Mouse (Mus musculus) forebrain, embryonic 11.5 days (tissue): ENCODE measurements at regions not wholly inside any gene's neighbourhood (a gene's known extent, or its start where the extent isn't known, plus 50 kb on each side); places are given as distances from the start of the nearest gene placed in this dataset.

ENCODE experiments used
- ATAC-seq: fragments of 200-750 bp; cut with Nextera tagmentation; replicated peaks from 2 replicates; pipeline ENCODE4 v1.8.0; 2017; ENCODE audit warnings: moderate TSS enrichment; ENCODE audit not compliant: low FRiP score
- DNase-seq: peaks from one replicate; pipeline ENCODE4 v3.0.0-alpha.2; 2017; ENCODE audit warnings: low spot score
- H3K27ac ChIP-seq: fragments of 300-500 bp; sonication (generic); 2 replicates; pipeline ENCODE4 v1.5.1; 2014; ENCODE audit warnings: low read depth, low read length
- H3K27me3 ChIP-seq: fragments of 300-500 bp; sonication (generic); 2 replicates; pipeline ENCODE4 v1.6.1; 2014; ENCODE audit warnings: mild to moderate bottlenecking, low read length, mixed read lengths; ENCODE audit not compliant: control insufficient read depth, insufficient read depth
- H3K36me3 ChIP-seq: fragments of 300-500 bp; sonication (generic); 2 replicates; pipeline ENCODE4 v1.6.1; 2014; ENCODE audit warnings: mild to moderate bottlenecking, low read length, moderate library complexity, mixed read lengths; ENCODE audit not compliant: control insufficient read depth, insufficient read depth
- H3K4me1 ChIP-seq: fragments of 300-500 bp; sonication (generic); replicated peaks from 2 replicates; pipeline ENCODE4 v1.6.1; 2014; ENCODE audit warnings: low read length, mixed read lengths; ENCODE audit not compliant: control insufficient read depth, insufficient read depth
- H3K4me2 ChIP-seq: fragments of 300-500 bp; sonication (generic); 2 replicates; pipeline ENCODE4 v1.6.1; 2014; ENCODE audit warnings: low read depth, mild to moderate bottlenecking, low read length, moderate library complexity, mixed read lengths; ENCODE audit not compliant: severe bottlenecking
- H3K4me3 ChIP-seq: fragments of 300-500 bp; sonication (generic); 2 replicates; pipeline ENCODE4 v1.5.1; 2014; ENCODE audit warnings: low read depth, low read length
- H3K9ac ChIP-seq: fragments of 300-500 bp; sonication (generic); 2 replicates; pipeline ENCODE4 v1.6.1; 2014; ENCODE audit warnings: low read length
- H3K9me3 ChIP-seq: fragments of 300-500 bp; sonication (generic); 2 replicates; pipeline ENCODE4 v1.6.1; 2016; ENCODE audit warnings: low read length, mixed read lengths; ENCODE audit not compliant: control insufficient read depth
- WGBS: fragments of 180-500 bp; shearing (Covaris S2); extraction: QIAGEN DNeasy Blood & Tissue Kit; methylation state at CpG from one replicate; pipeline ENCODE4 v1.1.7; 2014; 5-methylcytosine and 5-hydroxymethylcytosine counted together

- no peaks in the 10 kb centered on the region for H3K9me3 ChIP-seq
- H3K4me3 ChIP-seq, result no peak overlapping the region
- no peaks in the 10 kb centered on the region for H3K36me3 ChIP-seq
- H3K4me2 ChIP-seq, result no peak overlapping the region
- H3K4me1 ChIP-seq, result no peaks in the 10 kb centered on the region
- no peak overlapping the region for H3K9ac ChIP-seq
- WGBS, result 93% methylated on average over 10 of the region's 10 CpGs
- ATAC-seq (no peak), DNase-seq (no peak)
- H3K27ac ChIP-seq, result no peak overlapping the region
- no peaks in the 10 kb centered on the region for H3K27me3 ChIP-seq
These were observed 143.7 kb downstream of the Nsun3 start for GRCm38 (mm10) chr16:62642859-62643403.

- H3K4me3 ChIP-seq, result no peak overlapping the region
These were observed 162.7 kb downstream of the Nsun3 start for GRCm38 (mm10) chr16:62623938-62624337.

DNA sequence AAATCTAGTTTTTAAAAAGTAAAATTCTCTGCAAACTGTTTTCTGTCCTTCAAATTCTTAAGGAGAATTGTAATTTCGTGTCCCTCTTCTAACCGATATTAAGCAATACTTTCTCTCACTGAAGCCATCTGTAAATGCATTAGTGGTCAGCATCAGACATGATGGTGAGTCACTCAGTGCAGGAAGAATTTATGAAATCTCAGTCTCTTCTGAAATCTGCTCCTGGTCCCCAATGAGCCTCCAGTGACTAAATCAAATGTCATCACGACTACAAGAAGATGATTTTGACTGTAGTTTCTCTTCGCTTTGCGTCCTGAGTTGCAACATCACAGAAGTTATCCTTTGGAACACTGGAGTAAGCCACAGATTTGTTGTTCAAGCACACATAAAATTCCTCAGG, 175.7 kb downstream of the Nsun3 start:
- Histone ChIP-seq H3K36me3 (no peaks in the 10 kb centered on the region), H3K27me3 (no peaks in the 10 kb centered on the region), H3K4me3 (no peak overlapping the region), H3K4me2 (no peak overlapping the region), H3K27ac (no peak overlapping the region), H3K9me3 (no peaks in the 10 kb centered on the region), H3K9ac (no peak overlapping the region), H3K4me1 (no peaks in the 10 kb centered on the region)
- WGBS, result 91% methylated on average over 5 of the region's 5 CpGs
- DNase-seq (no peak), ATAC-seq (no peak)

More at GRCm38 (mm10) chr16:62623938-62624337, 162.7 kb downstream of the Nsun3 start:
- H3K4me2 ChIP-seq, result no peak overlapping the region
- 56% methylated on average over 6 of the region's 6 CpGs for WGBS
- H3K27ac ChIP-seq, result no peak overlapping the region
- H3K9me3 ChIP-seq, result no peaks in the 10 kb centered on the region
- H3K4me1 ChIP-seq, result no peaks in the 10 kb centered on the region
- H3K9ac ChIP-seq, result no peak overlapping the region
- DNase-seq, result no peak
- H3K36me3 ChIP-seq, result no peaks in the 10 kb centered on the region
- H3K27me3 ChIP-seq, result no peaks in the 10 kb centered on the region
- ATAC-seq, result no peak

- no peak overlapping the region for H3K27ac ChIP-seq
- H3K9me3 ChIP-seq, result no peaks in the 10 kb centered on the region
- no peaks in the 10 kb centered on the region for H3K27me3 ChIP-seq
- no peaks in the 10 kb centered on the region for H3K4me1 ChIP-seq
- H3K4me2 ChIP-seq, result no peak overlapping the region
- WGBS, result 90% methylated on average over 3 of the region's 3 CpGs
- H3K36me3 ChIP-seq, result no peaks in the 10 kb centered on the region
- no peak overlapping the region for H3K4me3 ChIP-seq
- no peak overlapping the region for H3K9ac ChIP-seq
- ATAC-seq, result no peak
- no peak for DNase-seq
These were observed 178.0 kb downstream of the Nsun3 start for GRCm38 (mm10) chr16:62608617-62609016.

DNA sequence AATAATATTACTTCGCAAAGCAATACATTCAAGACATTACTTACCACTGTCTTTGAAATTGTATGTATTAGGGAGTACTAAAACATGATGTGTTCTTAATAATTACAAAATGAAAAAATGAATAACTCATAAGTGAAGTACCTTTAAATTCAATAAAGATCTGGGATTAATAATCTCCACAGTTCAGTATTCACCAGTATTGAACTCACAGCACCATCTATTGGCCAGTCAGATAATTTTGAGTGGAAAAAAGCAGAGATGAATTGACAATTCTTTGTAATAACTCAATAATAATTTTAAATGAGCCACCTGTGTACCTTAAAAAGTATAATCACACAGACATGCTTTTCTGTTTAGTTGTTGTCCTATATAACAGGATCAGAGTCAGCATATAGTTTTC, 180.7 kb downstream of the Nsun3 start:
- WGBS, result 96% methylated on average over 1 of the region's 1 CpGs
- Histone ChIP-seq H3K27me3 (no peaks in the 10 kb centered on the region), H3K4me3 (no peak overlapping the region), H3K4me2 (no peak overlapping the region), H3K4me1 (no peaks in the 10 kb centered on the region), H3K9me3 (no peaks in the 10 kb centered on the region), H3K27ac (no peak overlapping the region), H3K9ac (no peak overlapping the region), H3K36me3 (no peaks in the 10 kb centered on the region)
- DNase-seq (no peak), ATAC-seq (no peak)

DNA sequence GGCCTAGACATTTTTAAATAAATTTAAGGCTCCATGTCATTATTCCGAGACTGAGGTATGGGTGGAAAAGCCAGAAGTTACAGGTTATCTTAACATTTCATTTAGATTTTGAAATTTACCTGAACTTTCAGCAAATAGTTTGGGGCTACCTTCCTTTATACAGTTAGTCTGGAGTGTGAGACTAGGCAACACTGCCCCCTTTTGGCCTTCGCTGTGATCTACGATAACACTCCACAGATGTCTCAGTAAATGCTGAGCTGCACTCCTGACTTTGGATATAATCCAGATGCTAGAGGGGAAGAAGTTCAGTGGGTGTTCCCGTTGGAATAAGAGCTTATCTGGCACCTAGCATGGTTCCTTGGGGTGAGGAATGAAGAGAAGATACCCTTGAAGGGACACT, 224.6 kb downstream of the Nsun3 start:
- H3K9ac ChIP-seq, result no peak overlapping the region
- no peaks in the 10 kb centered on the region for H3K27me3 ChIP-seq
- ATAC-seq, result peak; percentile 71
- H3K4me2 ChIP-seq, result no peak overlapping the region
- no peaks in the 10 kb centered on the region for H3K36me3 ChIP-seq
- no peak overlapping the region for H3K27ac ChIP-seq
- H3K9me3 ChIP-seq, result no peaks in the 10 kb centered on the region
- peak; percentile 61 for DNase-seq
- H3K4me3 ChIP-seq, result no peak overlapping the region
- H3K4me1 ChIP-seq, result no peaks in the 10 kb centered on the region
- 48% methylated on average over 4 of the region's 4 CpGs for WGBS

DNA sequence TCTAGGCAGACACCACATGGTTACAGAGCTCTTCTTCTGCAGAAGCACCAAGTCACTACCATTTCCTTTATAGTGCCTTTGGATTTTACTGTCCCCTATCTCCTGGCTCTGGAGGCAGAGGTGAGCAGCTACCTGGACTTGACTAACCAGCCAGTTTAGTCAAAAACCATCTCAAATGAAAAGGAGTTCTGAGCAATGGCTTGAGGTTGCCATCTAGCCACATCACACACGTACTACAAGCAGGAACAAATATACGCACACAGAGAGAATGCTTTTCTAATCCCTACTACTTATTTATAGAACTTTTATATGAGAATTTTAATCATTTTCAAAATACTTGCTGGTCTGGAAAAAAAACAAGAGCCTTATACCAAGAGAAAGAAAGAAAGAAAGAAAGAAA, 243.5 kb downstream of the Nsun3 start:
- no peaks in the 10 kb centered on the region for H3K9me3 ChIP-seq
- 80% methylated on average over 2 of the region's 2 CpGs for WGBS
- ATAC-seq (no peak), DNase-seq (no peak)
- no peak overlapping the region for H3K9ac ChIP-seq
- H3K4me2 ChIP-seq, result no peak overlapping the region
- H3K4me3 ChIP-seq, result no peak overlapping the region
- H3K27ac ChIP-seq, result no peak overlapping the region
- H3K4me1 ChIP-seq, result no peaks in the 10 kb centered on the region
- H3K36me3 ChIP-seq, result no peaks in the 10 kb centered on the region
- H3K27me3 ChIP-seq, result no peaks in the 10 kb centered on the region

DNA sequence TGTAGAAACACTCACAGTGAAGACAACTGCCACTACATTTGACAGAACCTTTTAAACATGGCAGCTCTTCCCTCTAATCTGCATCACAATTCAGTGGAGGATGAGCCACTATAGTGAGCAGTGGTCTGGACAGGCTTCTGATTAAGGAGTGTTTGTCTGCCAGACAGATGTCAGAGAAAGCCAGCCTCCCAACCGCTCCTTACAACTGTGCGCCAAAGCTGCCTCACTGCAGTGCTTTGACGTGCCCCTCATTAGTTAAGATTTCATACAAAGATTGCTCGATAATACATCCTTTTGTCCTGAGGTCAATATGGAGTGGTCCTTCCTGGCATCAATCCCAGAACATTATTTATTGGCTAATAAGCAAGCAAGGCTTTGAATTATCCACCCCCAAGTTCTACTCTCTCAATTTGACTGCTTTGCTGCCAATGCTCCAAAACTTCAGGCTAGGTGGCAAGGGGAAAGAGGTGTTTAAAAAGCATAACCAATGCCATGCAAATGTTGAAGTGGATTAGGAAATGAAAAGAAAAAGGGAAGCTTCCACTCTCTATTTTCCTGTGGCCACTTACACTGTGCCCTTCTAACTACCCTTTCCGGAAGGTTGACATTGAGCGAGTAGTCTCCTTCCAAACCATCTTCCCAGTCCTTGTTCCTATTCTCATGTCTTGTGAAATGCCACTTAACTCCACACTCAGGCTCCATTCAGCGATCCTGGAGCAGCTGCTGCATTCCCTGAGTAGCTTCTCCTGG, 248.7 kb downstream of the Nsun3 start:
- Histone ChIP-seq H3K4me2 (no peak overlapping the region), H3K9me3 (no peaks in the 10 kb centered on the region), H3K27ac (no peak overlapping the region), H3K9ac (no peak overlapping the region), H3K4me3 (no peak overlapping the region), H3K4me1 (no peaks in the 10 kb centered on the region), H3K27me3 (no peaks in the 10 kb centered on the region), H3K36me3 (no peaks in the 10 kb centered on the region)
- DNase-seq, result no peak
- peak; percentile 73 for ATAC-seq
- 75% methylated on average over 7 of the region's 7 CpGs for WGBS

- ATAC-seq, result no peak
These were observed 277.3 kb downstream of the Nsun3 start for GRCm38 (mm10) chr16:62509321-62509720.

More at GRCm38 (mm10) chr16:62509321-62509720, 277.3 kb downstream of the Nsun3 start:
- 89% methylated on average over 1 of the region's 1 CpGs for WGBS
- DNase-seq, result no peak
- H3K4me3 ChIP-seq, result no peak overlapping the region
- no peak overlapping the region for H3K4me2 ChIP-seq
- no peaks in the 10 kb centered on the region for H3K36me3 ChIP-seq
- H3K4me1 ChIP-seq, result no peaks in the 10 kb centered on the region
- no peak overlapping the region for H3K27ac ChIP-seq
- no peaks in the 10 kb centered on the region for H3K27me3 ChIP-seq
- H3K9me3 ChIP-seq, result no peaks in the 10 kb centered on the region
- no peak overlapping the region for H3K9ac ChIP-seq
